Mouse (Mus musculus) liver, adult 2 months (tissue): ENCODE results near the gene Kcnk15.

ENCODE experiments used
- CTCF ChIP-seq: fragments of 200-500 bp; IDR thresholded peaks from 2 replicates; pipeline ENCODE4 v1.5.1; 2011; ENCODE audit warnings: low read depth, low read length, control low read depth
- POLR2A ChIP-seq: fragments of 200-500 bp; IDR thresholded peaks from 2 replicates; pipeline ENCODE4 v1.6.1; 2011; ENCODE audit warnings: low read length, control low read depth; ENCODE audit not compliant: insufficient read depth; ENCODE audit errors: extremely low read depth

- TF ChIP-seq CTCF (no peak), POLR2A (no peak)
Observed at GRCm38 (mm10) chr2:163826494-163826893, 27.0 kb upstream of the Kcnk15 start.
